Mouse (Mus musculus) intestine, embryonic 15.5 days (tissue): ENCODE results near the gene Rps23. TPM values are rescaled to one million over a fixed set of nuclear protein-coding genes. Genes with fewer than 3 reads are reported as not detected.
"Not testable (repeated sequence)": the region's sequence is repeated elsewhere in the genome, so short reads cannot be mapped to it uniquely, and the experiment has no call there.

Experiments
- ATAC-seq: fragments of 200-750 bp; cut with Nextera tagmentation; 2 replicates; pipeline ENCODE4 v1.8.0; 2017; ENCODE audit warnings: moderate TSS enrichment, moderate library complexity
- H3K27ac ChIP-seq: fragments of 300-500 bp; sonication (generic); 2 replicates; pipeline ENCODE4 v1.5.1; 2015; ENCODE audit warnings: mild to moderate bottlenecking, inconsistent platforms
- H3K27me3 ChIP-seq: fragments of 300-500 bp; sonication (generic); replicated peaks from 2 replicates; pipeline ENCODE4 v1.6.1; 2015; ENCODE audit warnings: inconsistent platforms
- H3K36me3 ChIP-seq: fragments of 300-500 bp; sonication (generic); 2 replicates; pipeline ENCODE4 v1.6.1; 2015; ENCODE audit warnings: inconsistent platforms
- H3K4me1 ChIP-seq: fragments of 300-500 bp; sonication (generic); replicated peaks from 2 replicates; pipeline ENCODE4 v1.6.1; 2015; ENCODE audit warnings: inconsistent platforms
- H3K4me2 ChIP-seq: fragments of 300-500 bp; sonication (generic); replicated peaks from 2 replicates; pipeline ENCODE4 v1.6.1; 2015; ENCODE audit warnings: mild to moderate bottlenecking, inconsistent platforms
- H3K4me3 ChIP-seq: fragments of 300-500 bp; sonication (generic); replicated peaks from 2 replicates; pipeline ENCODE4 v1.5.1; 2015; ENCODE audit warnings: inconsistent platforms
- H3K9ac ChIP-seq: fragments of 300-500 bp; sonication (generic); 2 replicates; pipeline ENCODE4 v1.6.1; 2015; ENCODE audit warnings: inconsistent platforms
- H3K9me3 ChIP-seq: fragments of 300-500 bp; sonication (generic); 2 replicates; pipeline ENCODE4 v1.6.1; 2016; ENCODE audit warnings: inconsistent platforms
- WGBS: fragments of 180-500 bp; shearing (Covaris S2); methylation state at CpG from one replicate; pipeline ENCODE4 v1.1.7; 2015; 5-methylcytosine and 5-hydroxymethylcytosine counted together
- polyA plus RNA-seq: library from polyadenylated mRNA; unstranded; fragments of >200 nt; fragmentation: Nextera tagmentation; extraction: Ambion mirVana; gene quantifications from 2 replicates; pipeline ENCODE4 v1.2.1, GENCODE M21; 2015

Gene Rps23
- polyA plus RNA-seq, 1 experiment from 2014 or later = 261 TPM

GRCm38 (mm10) chr13:90913675-90914192 is 9.0 kb upstream of the Rps23 start:
- Histone ChIP-seq H3K27ac (no peak overlapping the region), H3K9ac (no peak overlapping the region), H3K9me3 (no peaks in the 10 kb centered on the region), H3K4me2 (no peak overlapping the region), H3K4me1 (no peaks in the 10 kb centered on the region), H3K27me3 (no peaks in the 10 kb centered on the region), H3K36me3 (no peaks in the 10 kb centered on the region), H3K4me3 (no peak overlapping the region)
- 63% methylated on average over 7 of the region's 7 CpGs for WGBS
- ATAC-seq = no peak

- ATAC-seq = no peak
- 87% methylated on average over 4 of the region's 4 CpGs for WGBS
- Histone ChIP-seq H3K27ac (no peak overlapping the region), H3K9ac (no peak overlapping the region), H3K27me3 (no peaks in the 10 kb centered on the region), H3K9me3 (no peaks in the 10 kb centered on the region), H3K36me3 (no peaks in the 10 kb centered on the region), H3K4me1 (no peaks in the 10 kb centered on the region), H3K4me2 (no peak overlapping the region), H3K4me3 (no peak overlapping the region)
Observed at GRCm38 (mm10) chr13:90914721-90915120, 8.0 kb upstream of the Rps23 start.

GRCm38 (mm10) chr13:90923617-90924016 is 859 bp downstream of the Rps23 start:
- Histone ChIP-seq H3K9ac (peak overlapping the region; percentile 95), H3K4me3 (peak overlapping the region; percentile 73), H3K4me2 (peak overlapping the region; percentile 57)
- H3K9me3 ChIP-seq, H3K27me3 ChIP-seq, ATAC-seq, H3K27ac ChIP-seq, H3K4me1 ChIP-seq, H3K36me3 ChIP-seq: not testable (repeated sequence)
- under 1% methylated on average over 13 of the region's 13 CpGs for WGBS

GRCm38 (mm10) chr13:90924072-90924471 is 1.3 kb downstream of the Rps23 start:
- Histone ChIP-seq H3K4me3 (peak overlapping the region; percentile 73), H3K27ac (no peak overlapping the region), H3K36me3 (no peaks in the 10 kb centered on the region), H3K27me3 (no peaks in the 10 kb centered on the region), H3K4me2 (peak overlapping the region; percentile 57), H3K4me1 (no peaks in the 10 kb centered on the region), H3K9ac (peak overlapping the region; percentile 95), H3K9me3 (no peaks in the 10 kb centered on the region)
- no peak for ATAC-seq
- WGBS = 53% methylated on average over 9 of the region's 9 CpGs

GRCm38 (mm10) chr13:90925191-90925590 is 2.4 kb downstream of the Rps23 start:
- ATAC-seq = no peak
- 89% methylated on average over 5 of the region's 5 CpGs for WGBS

GRCm38 (mm10) chr13:90926125-90926765 is 3.5 kb downstream of the Rps23 start:
- Histone ChIP-seq H3K4me2 (no peak overlapping the region), H3K9me3 (no peaks in the 10 kb centered on the region), H3K27me3 (no peaks in the 10 kb centered on the region), H3K9ac (no peak overlapping the region), H3K27ac (no peak overlapping the region), H3K4me1 (no peaks in the 10 kb centered on the region), H3K36me3 (no peaks in the 10 kb centered on the region), H3K4me3 (no peak overlapping the region)
- no peak for ATAC-seq
- WGBS = 80% methylated on average over 7 of the region's 7 CpGs

More at GRCm38 (mm10) chr13:90925191-90925590, 2.4 kb downstream of the Rps23 start:
- H3K36me3 ChIP-seq = no peaks in the 10 kb centered on the region
- H3K27ac ChIP-seq = no peak overlapping the region
- H3K9me3 ChIP-seq = no peaks in the 10 kb centered on the region
- H3K9ac ChIP-seq = no peak overlapping the region
- H3K4me2 ChIP-seq = no peak overlapping the region
- H3K4me1 ChIP-seq = no peaks in the 10 kb centered on the region
- no peaks in the 10 kb centered on the region for H3K27me3 ChIP-seq
- H3K4me3 ChIP-seq = no peak overlapping the region

GRCm38 (mm10) chr13:90926938-90927633 is 4.3 kb downstream of the Rps23 start:
- Histone ChIP-seq H3K9ac (no peak overlapping the region), H3K27me3 (no peaks in the 10 kb centered on the region), H3K27ac (no peak overlapping the region), H3K9me3 (no peaks in the 10 kb centered on the region), H3K4me2 (no peak overlapping the region), H3K4me1 (no peaks in the 10 kb centered on the region), H3K4me3 (no peak overlapping the region), H3K36me3 (no peaks in the 10 kb centered on the region)
- WGBS = 73% methylated on average over 5 of the region's 5 CpGs
- ATAC-seq = no peak

- WGBS = 92% methylated on average over 9 of the region's 10 CpGs
- not testable (repeated sequence) for H3K9ac ChIP-seq, H3K27me3 ChIP-seq, H3K4me2 ChIP-seq, ATAC-seq, H3K36me3 ChIP-seq, H3K9me3 ChIP-seq, H3K27ac ChIP-seq, H3K4me3 ChIP-seq, H3K4me1 ChIP-seq
Observed at GRCm38 (mm10) chr13:90928266-90928665, 5.5 kb downstream of the Rps23 start.

- no peak for ATAC-seq
- 24% methylated on average over 5 of the region's 5 CpGs for WGBS
- Histone ChIP-seq H3K36me3 (no peaks in the 10 kb centered on the region), H3K4me3 (no peak overlapping the region), H3K27ac (no peak overlapping the region), H3K4me2 (no peak overlapping the region), H3K27me3 (no peaks in the 10 kb centered on the region), H3K9me3 (no peaks in the 10 kb centered on the region), H3K4me1 (no peaks in the 10 kb centered on the region), H3K9ac (no peak overlapping the region)
Observed at GRCm38 (mm10) chr13:90929847-90930246, 7.1 kb downstream of the Rps23 start.

- Histone ChIP-seq H3K36me3 (no peaks in the 10 kb centered on the region), H3K4me1 (no peaks in the 10 kb centered on the region), H3K4me3 (no peak overlapping the region), H3K9me3 (no peaks in the 10 kb centered on the region), H3K27me3 (no peaks in the 10 kb centered on the region), H3K27ac (no peak overlapping the region), H3K9ac (no peak overlapping the region), H3K4me2 (no peak overlapping the region)
- WGBS = 91% methylated on average over 3 of the region's 3 CpGs
- ATAC-seq = no peak
Observed at GRCm38 (mm10) chr13:90933256-90933655, 10.5 kb downstream of the Rps23 start.

GRCm38 (mm10) chr13:90935852-90936251 is 13.1 kb downstream of the Rps23 start:
- ATAC-seq = no peak
- 80% methylated on average over 7 of the region's 7 CpGs for WGBS
- H3K27ac ChIP-seq = no peak overlapping the region

GRCm38 (mm10) chr13:90939192-90939591 is 16.4 kb downstream of the Rps23 start:
- Histone ChIP-seq H3K9me3 (no peaks in the 10 kb centered on the region), H3K4me3 (no peak overlapping the region), H3K4me1 (no peaks in the 10 kb centered on the region), H3K36me3 (no peaks in the 10 kb centered on the region), H3K27ac (no peak overlapping the region), H3K4me2 (no peak overlapping the region), H3K9ac (no peak overlapping the region), H3K27me3 (no peaks in the 10 kb centered on the region)
- WGBS = 46% methylated on average over 6 of the region's 6 CpGs
- peak; percentile 47; the same call in 1 of the 2 replicates for ATAC-seq

More at GRCm38 (mm10) chr13:90935852-90936251, 13.1 kb downstream of the Rps23 start:
- no peak overlapping the region for H3K4me2 ChIP-seq
- H3K9ac ChIP-seq = no peak overlapping the region
- H3K4me3 ChIP-seq = no peak overlapping the region
- H3K27me3 ChIP-seq = no peaks in the 10 kb centered on the region
- H3K4me1 ChIP-seq = no peaks in the 10 kb centered on the region
- no peaks in the 10 kb centered on the region for H3K9me3 ChIP-seq
- no peaks in the 10 kb centered on the region for H3K36me3 ChIP-seq

GRCm38 (mm10) chr13:90939600-90939999 is 16.8 kb downstream of the Rps23 start:
- ATAC-seq = no peak
- no peaks in the 10 kb centered on the region for H3K4me1 ChIP-seq
- no peaks in the 10 kb centered on the region for H3K9me3 ChIP-seq
- H3K4me3 ChIP-seq = no peak overlapping the region
- H3K9ac ChIP-seq = no peak overlapping the region
- 87% methylated on average over 5 of the region's 5 CpGs for WGBS
- H3K27me3 ChIP-seq = no peaks in the 10 kb centered on the region
- no peak overlapping the region for H3K27ac ChIP-seq
- H3K4me2 ChIP-seq = no peak overlapping the region
- no peaks in the 10 kb centered on the region for H3K36me3 ChIP-seq
